Mouse (Mus musculus) kidney, adult 2 months (tissue): ENCODE measurements around the gene Cnih2. TPM values are rescaled to one million over a fixed set of nuclear protein-coding genes. Genes with fewer than 3 reads are reported as not detected.

ENCODE experiments used
- DNase-seq: peaks from one replicate; pipeline ENCODE4 v3.0.0; 2021
- H3K27ac ChIP-seq: fragments of 200-500 bp; 2 replicates; pipeline ENCODE4 v1.5.1; 2012; ENCODE audit warnings: low read depth, low read length, control low read depth, inconsistent platforms; ENCODE audit not compliant: insufficient read depth
- H3K27me3 ChIP-seq: fragments of 200-500 bp; replicated peaks from 2 replicates; pipeline ENCODE4 v1.6.1; 2012; ENCODE audit warnings: mild to moderate bottlenecking, moderate library complexity, low read length, inconsistent platforms; ENCODE audit not compliant: control insufficient read depth, insufficient read depth
- H3K36me3 ChIP-seq: fragments of 200-500 bp; 2 replicates; pipeline ENCODE4 v1.6.1; 2012; ENCODE audit warnings: mild to moderate bottlenecking, moderate library complexity, low read length, inconsistent platforms; ENCODE audit not compliant: control insufficient read depth, insufficient read depth
- H3K4me1 ChIP-seq: fragments of 200-500 bp; 2 replicates; pipeline ENCODE4 v1.6.1; 2011; ENCODE audit warnings: low read length; ENCODE audit not compliant: control insufficient read depth, insufficient read depth
- H3K4me3 ChIP-seq: fragments of 200-500 bp; 2 replicates; pipeline ENCODE4 v1.5.1; 2011; ENCODE audit warnings: mild to moderate bottlenecking, low read depth, low read length, control low read depth; ENCODE audit not compliant: insufficient read depth
- CTCF ChIP-seq: fragments of 200-500 bp; conservative IDR thresholded peaks from 2 replicates; pipeline ENCODE4 v1.5.1; 2011; ENCODE audit warnings: low read depth, mild to moderate bottlenecking, control low read depth, low read length, moderate library complexity, mixed read lengths; ENCODE audit not compliant: insufficient read depth, insufficient read length
- POLR2A ChIP-seq: fragments of 200-500 bp; IDR thresholded peaks from one replicate; pipeline ENCODE4 v1.6.1; 2011; ENCODE audit warnings: low read depth, low read length, control low read depth
- WGBS: fragments of 180-500 bp; shearing (Covaris S2); methylation state at CpG from one replicate; pipeline ENCODE4 v1.1.7; 2018; 5-methylcytosine and 5-hydroxymethylcytosine counted together
- polyA plus RNA-seq: library from polyadenylated mRNA; depleted of rRNA; stranded (reverse); fragments of >200 nt; gene quantifications from 2 replicates; pipeline ENCODE4 v1.2.3, GENCODE M21; 2012

Gene Cnih2
- polyA plus RNA-seq, 1 experiment: 0.36 TPM

DNA sequence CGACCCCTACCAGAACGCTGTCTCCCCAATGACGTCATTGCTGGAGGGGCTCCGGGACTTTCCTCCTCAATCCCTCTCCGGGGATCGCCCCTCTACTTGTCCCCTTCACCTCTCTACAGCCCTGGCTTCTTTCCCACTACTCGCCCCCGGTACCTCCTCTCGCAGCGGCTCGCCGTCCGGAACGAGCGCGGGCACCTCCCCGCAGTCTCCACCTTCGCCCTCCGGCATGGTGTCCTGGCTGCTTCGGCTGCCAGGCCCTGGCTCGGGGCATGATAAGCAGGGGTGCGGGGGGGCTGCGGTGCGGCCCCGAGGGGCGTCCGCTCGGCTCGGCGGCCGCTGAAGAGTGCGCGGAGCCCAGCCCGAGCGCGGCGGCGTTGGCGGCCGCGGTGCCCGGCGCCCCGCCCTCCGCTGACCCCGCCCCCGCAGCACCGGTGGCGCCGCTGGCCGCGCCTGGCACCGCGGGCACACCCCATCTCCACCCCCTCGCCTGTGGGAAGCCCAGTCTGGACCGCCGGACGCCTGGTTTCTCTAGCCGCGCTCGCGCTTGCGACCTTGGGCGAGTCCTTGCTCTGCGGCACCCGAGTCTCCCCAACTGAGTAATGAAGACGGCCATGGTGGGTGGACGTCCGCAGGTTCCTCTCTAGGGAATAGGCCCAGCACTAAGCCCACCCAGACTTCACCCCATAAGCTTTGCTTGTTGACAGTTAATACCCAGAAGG, 13.0 kb downstream of the Cnih2 start, which contains the start of gene Tmem151a:
Tmem151a (minus strand) TSS at position 387 of the 719 bp plus-strand sequence.
- H3K4me1 ChIP-seq: peaks cover 13% of the 10 kb centered on the region
- H3K36me3 ChIP-seq: no peaks in the 10 kb centered on the region
- H3K27ac ChIP-seq: peak within 1 kb of the TSS; percentile 43; the same call in 1 of the 2 replicates
- peak within 1 kb of the TSS; percentile 55 for H3K4me3 ChIP-seq
- no peak for TF ChIP-seq POLR2A
- TF ChIP-seq CTCF: no peak
- H3K27me3 ChIP-seq: no peaks in the 10 kb centered on the region
- under 1% methylated on average over 66 of the region's 69 CpGs for WGBS
- DNase-seq: peak; percentile 60

- WGBS: 5% methylated on average over 15 of the region's 15 CpGs
- H3K27ac ChIP-seq: no peak overlapping the region
- no peak for DNase-seq
- peak overlapping the region; percentile 55 for H3K4me3 ChIP-seq
- TF ChIP-seq CTCF: no peak
- no peak for TF ChIP-seq POLR2A
- H3K27me3 ChIP-seq: no peaks in the 10 kb centered on the region
- H3K4me1 ChIP-seq: peaks cover 13% of the 10 kb centered on the region
- H3K36me3 ChIP-seq: no peaks in the 10 kb centered on the region
These were observed 13.5 kb downstream of the Cnih2 start for GRCm38 (mm10) chr19:5084834-5085144.

- Histone ChIP-seq H3K4me1 (peaks cover 11% of the 10 kb centered on the region), H3K36me3 (no peaks in the 10 kb centered on the region), H3K27me3 (no peaks in the 10 kb centered on the region), H3K27ac (no peak overlapping the region), H3K4me3 (no peak overlapping the region)
- TF ChIP-seq CTCF (no peak), POLR2A (no peak)
- 67% methylated on average over 3 of the region's 3 CpGs for WGBS
- DNase-seq: no peak
These were observed 14.1 kb downstream of the Cnih2 start for GRCm38 (mm10) chr19:5083961-5084833.

- no peaks in the 10 kb centered on the region for H3K36me3 ChIP-seq
- H3K27me3 ChIP-seq: no peaks in the 10 kb centered on the region
- no peak for DNase-seq
- no peak overlapping the region for H3K27ac ChIP-seq
- WGBS: 67% methylated on average over 24 of the region's 24 CpGs
- no peak overlapping the region for H3K4me3 ChIP-seq
- peaks cover 7% of the 10 kb centered on the region; the same call in 1 of the 2 replicates for H3K4me1 ChIP-seq
- TF ChIP-seq POLR2A: no peak
- no peak for TF ChIP-seq CTCF
These were observed 15.7 kb downstream of the Cnih2 start for GRCm38 (mm10) chr19:5082596-5082995.

- H3K27me3 ChIP-seq: no peaks in the 10 kb centered on the region
- no peak overlapping the region for H3K4me3 ChIP-seq
- H3K27ac ChIP-seq: no peak overlapping the region
- 54% methylated on average over 18 of the region's 18 CpGs for WGBS
- H3K4me1 ChIP-seq: 0 out of 2 replicates have a peak, but pooled peaks cover 3% of the 10 kb centered on the region
- DNase-seq: no peak
- TF ChIP-seq POLR2A: no peak
- TF ChIP-seq CTCF: no peak
- no peaks in the 10 kb centered on the region for H3K36me3 ChIP-seq
These were observed 16.3 kb downstream of the Cnih2 start for GRCm38 (mm10) chr19:5082005-5082404.

GRCm38 (mm10) chr19:5079279-5079678, 19.0 kb downstream of the Cnih2 start:
- no peak overlapping the region for H3K4me3 ChIP-seq
- H3K36me3 ChIP-seq: no peaks in the 10 kb centered on the region
- WGBS: 98% methylated on average over 1 of the region's 1 CpGs
- no peaks in the 10 kb centered on the region for H3K4me1 ChIP-seq
- no peak for TF ChIP-seq CTCF
- no peak for TF ChIP-seq POLR2A
- H3K27ac ChIP-seq: no peak overlapping the region
- no peak for DNase-seq
- H3K27me3 ChIP-seq: no peaks in the 10 kb centered on the region

- Histone ChIP-seq H3K4me3 (no peak overlapping the region), H3K27ac (no peak overlapping the region), H3K27me3 (no peaks in the 10 kb centered on the region), H3K4me1 (no peaks in the 10 kb centered on the region), H3K36me3 (no peaks in the 10 kb centered on the region)
- no peak for DNase-seq
- TF ChIP-seq CTCF (no peak), POLR2A (no peak)
- 38% methylated on average over 5 of the region's 5 CpGs for WGBS
These were observed 24.8 kb downstream of the Cnih2 start for GRCm38 (mm10) chr19:5073518-5073917.
